Mouse (Mus musculus) midbrain, embryonic 10.5 days (tissue): ENCODE measurements around the gene Des. TPM values are rescaled to one million over a fixed set of nuclear protein-coding genes. Genes with fewer than 3 reads are reported as not detected.

ENCODE experiments used
- DNase-seq: peaks from one replicate; pipeline ENCODE4 v3.0.0-alpha.2; 2017; ENCODE audit warnings: low spot score
- H3K27ac ChIP-seq: fragments of 300-500 bp; sonication (generic); replicated peaks from 2 replicates; pipeline ENCODE4 v1.5.1; 2016; ENCODE audit warnings: mild to moderate bottlenecking
- H3K27me3 ChIP-seq: fragments of 300-500 bp; sonication (generic); 2 replicates; pipeline ENCODE4 v1.6.1; 2016; ENCODE audit warnings: low read depth, mild to moderate bottlenecking; ENCODE audit not compliant: poor library complexity, severe bottlenecking
- H3K36me3 ChIP-seq: fragments of 300-500 bp; sonication (generic); 2 replicates; pipeline ENCODE4 v1.6.1; 2016; ENCODE audit warnings: mild to moderate bottlenecking, moderate library complexity
- H3K4me1 ChIP-seq: fragments of 300-500 bp; sonication (generic); 2 replicates; pipeline ENCODE4 v1.6.1; 2016
- H3K4me3 ChIP-seq: fragments of 300-500 bp; sonication (generic); 2 replicates; pipeline ENCODE4 v1.5.1; 2016; ENCODE audit warnings: mild to moderate bottlenecking, moderate library complexity
- H3K9me3 ChIP-seq: fragments of 300-500 bp; sonication (generic); replicated peaks from 2 replicates; pipeline ENCODE4 v1.6.1; 2016; ENCODE audit warnings: mild to moderate bottlenecking
- WGBS: fragments of 180-500 bp; shearing (Covaris S2); methylation state at CpG from one replicate; pipeline ENCODE4 v1.1.7; 2016; 5-methylcytosine and 5-hydroxymethylcytosine counted together
- polyA plus RNA-seq: library from polyadenylated mRNA; unstranded; fragments of >200 nt; fragmentation: Nextera tagmentation; extraction: Ambion mirVana; gene quantifications from 2 replicates; pipeline ENCODE4 v1.2.1, GENCODE M21; 2016

The Des gene
- 1.1 and 2.8 TPM in 2 replicates for polyA plus RNA-seq

DNA sequence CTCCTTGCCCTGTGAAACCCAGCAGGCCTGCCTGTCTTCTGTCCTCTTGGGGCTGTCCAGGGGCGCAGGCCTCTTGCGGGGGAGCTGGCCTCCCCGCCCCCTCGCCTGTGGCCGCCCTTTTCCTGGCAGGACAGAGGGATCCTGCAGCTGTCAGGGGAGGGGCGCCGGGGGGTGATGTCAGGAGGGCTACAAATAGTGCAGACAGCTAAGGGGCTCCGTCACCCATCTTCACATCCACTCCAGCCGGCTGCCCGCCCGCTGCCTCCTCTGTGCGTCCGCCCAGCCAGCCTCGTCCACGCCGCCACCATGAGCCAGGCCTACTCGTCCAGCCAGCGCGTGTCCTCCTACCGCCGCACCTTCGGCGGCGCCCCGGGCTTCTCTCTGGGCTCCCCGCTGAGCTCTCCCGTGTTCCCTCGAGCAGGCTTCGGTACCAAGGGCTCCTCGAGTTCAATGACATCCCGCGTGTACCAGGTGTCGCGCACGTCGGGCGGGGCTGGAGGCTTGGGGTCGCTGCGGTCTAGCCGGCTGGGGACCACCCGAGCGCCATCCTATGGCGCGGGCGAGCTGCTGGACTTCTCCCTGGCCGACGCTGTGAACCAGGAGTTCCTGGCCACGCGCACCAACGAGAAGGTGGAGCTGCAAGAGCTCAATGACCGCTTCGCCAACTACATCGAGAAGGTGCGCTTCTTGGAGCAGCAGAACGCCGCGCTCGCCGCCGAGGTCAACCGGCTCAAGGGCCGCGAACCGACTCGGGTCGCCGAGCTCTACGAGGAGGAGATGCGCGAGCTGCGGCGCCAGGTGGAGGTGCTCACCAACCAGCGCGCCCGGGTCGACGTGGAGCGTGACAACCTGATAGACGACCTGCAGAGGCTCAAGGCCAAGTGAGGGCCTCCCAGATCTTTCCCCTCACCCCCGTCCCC lies at the start of gene Des:
Gene Des, plus strand, starts transcription at position 218 of the 920 bp plus-strand sequence.
- H3K27me3 ChIP-seq, result peaks cover 73% of the 10 kb centered on the region
- 1% methylated on average over 78 of the region's 80 CpGs for WGBS
- peak; percentile 46 for DNase-seq

DNA sequence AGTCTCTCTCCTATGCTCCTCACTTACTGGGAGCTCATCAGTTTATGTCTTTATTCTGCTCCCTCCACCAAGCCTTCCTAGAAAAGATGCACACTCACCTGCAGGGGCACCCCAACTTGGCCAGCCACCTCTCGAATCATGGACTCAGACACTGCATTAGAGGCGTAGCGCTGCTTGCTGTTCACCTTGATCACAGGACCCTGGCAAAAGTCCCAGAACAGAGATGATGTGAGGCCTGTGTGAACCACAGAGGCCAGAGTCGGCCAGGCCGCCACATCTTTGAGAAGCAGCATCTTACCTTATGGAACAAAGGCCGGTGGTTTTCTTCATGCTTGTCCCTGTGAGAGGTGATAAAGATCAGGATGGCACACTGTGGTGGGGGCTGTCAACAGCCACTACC lies 48.4 kb upstream of the Des start:
- WGBS, result 96% methylated on average over 6 of the region's 6 CpGs
- no peak overlapping the region for H3K27ac ChIP-seq
- H3K4me1 ChIP-seq, result peaks cover 13% of the 10 kb centered on the region
- no peaks in the 10 kb centered on the region for H3K9me3 ChIP-seq
- H3K4me3 ChIP-seq, result no peak overlapping the region
- peaks cover 90% of the 10 kb centered on the region for H3K36me3 ChIP-seq
- no peak for DNase-seq
- no peaks in the 10 kb centered on the region for H3K27me3 ChIP-seq

More for the DNA sequence above, at the start of gene Des:
- peak within 1 kb of the TSS; percentile 46; the same call in 1 of the 2 replicates for H3K27ac ChIP-seq
- no peaks in the 10 kb centered on the region for H3K9me3 ChIP-seq
- peak within 1 kb of the TSS; percentile 51 for H3K4me3 ChIP-seq
- H3K4me1 ChIP-seq, result peaks cover 22% of the 10 kb centered on the region
- no peaks in the 10 kb centered on the region for H3K36me3 ChIP-seq

DNA sequence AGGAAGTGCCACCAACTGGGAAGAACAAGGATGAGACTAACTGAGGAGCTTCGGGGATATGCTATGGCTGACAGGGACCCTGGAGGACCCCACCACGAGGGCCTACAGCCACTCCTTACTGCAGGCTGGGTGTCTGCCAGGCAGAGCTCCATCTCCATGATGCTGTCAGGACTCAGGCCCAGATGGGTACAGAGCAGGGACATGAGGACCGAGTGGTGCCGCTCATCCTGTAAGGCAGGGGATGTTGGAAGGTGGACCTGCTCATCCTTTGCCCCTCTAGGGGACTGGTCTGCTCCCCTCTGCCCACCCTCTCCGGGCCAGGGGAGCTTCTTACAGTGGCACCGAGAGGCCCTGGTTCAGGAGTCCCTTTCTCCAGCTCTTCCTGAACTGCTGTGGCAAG lies 45.1 kb upstream of the Des start:
- DNase-seq, result no peak
- 85% methylated on average over 6 of the region's 6 CpGs for WGBS
- Histone ChIP-seq H3K9me3 (no peaks in the 10 kb centered on the region), H3K4me1 (peaks cover 14% of the 10 kb centered on the region), H3K27ac (no peak overlapping the region), H3K36me3 (peaks cover 57% of the 10 kb centered on the region), H3K27me3 (no peaks in the 10 kb centered on the region), H3K4me3 (no peak overlapping the region)

DNA sequence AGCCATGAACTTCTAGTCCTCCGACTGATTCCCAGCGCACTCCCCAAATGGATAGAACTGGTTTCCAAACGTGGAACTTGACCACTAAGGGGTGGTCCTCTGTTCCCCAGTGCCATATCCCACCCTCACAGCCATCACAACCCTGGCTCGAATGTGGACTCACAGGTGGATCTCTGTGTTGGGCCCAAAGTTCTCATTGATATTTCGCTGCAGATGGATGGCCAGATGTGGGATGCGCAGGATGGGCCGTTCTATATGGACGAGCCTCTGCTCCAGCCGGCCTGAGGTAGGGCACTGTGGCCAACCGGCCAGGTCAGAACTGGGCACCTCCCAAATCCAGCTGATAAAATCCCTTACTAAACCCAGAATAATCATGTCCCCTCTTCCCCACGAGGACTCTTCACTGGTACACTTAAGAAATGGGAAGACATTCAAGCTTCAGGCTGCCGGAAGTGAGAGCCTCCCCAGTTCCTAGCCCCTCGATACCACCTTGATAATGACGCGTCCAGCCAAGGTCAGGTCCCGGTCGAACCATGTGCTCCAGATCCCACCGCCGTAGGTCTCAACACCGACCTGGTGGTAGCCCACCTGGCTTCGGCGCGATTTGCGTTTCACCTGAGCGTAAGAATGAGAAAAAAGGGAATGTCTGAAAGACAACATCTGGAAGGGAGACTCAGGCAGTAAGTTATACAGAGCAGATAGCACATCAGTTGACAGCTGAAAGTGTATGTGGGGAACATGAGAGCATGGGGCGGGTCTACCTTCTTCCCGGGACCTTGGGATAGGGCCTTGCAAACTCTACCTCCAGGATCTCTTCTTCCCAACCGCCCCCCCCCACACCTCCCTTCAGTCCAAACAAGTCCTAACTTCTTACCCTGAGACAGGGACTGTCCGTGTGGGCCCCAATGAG lies 44.4 kb upstream of the Des start:
- H3K4me3 ChIP-seq, result peak overlapping the region; percentile 71
- no peak for DNase-seq
- WGBS, result 87% methylated on average over 29 of the region's 29 CpGs
- H3K4me1 ChIP-seq, result peaks cover 14% of the 10 kb centered on the region
- no peaks in the 10 kb centered on the region for H3K27me3 ChIP-seq
- H3K27ac ChIP-seq, result peak overlapping the region; percentile 89
- H3K36me3 ChIP-seq, result peaks cover 50% of the 10 kb centered on the region
- H3K9me3 ChIP-seq, result no peaks in the 10 kb centered on the region

GRCm38 (mm10) chr1:75316861-75317240 lies 43.3 kb upstream of the Des start:
- DNase-seq, result peak; percentile 84
- peak overlapping the region; percentile 89 for H3K27ac ChIP-seq
- peak overlapping the region; percentile 71 for H3K4me3 ChIP-seq
- peaks cover 39% of the 10 kb centered on the region for H3K36me3 ChIP-seq
- WGBS, result 0% methylated on average over 20 of the region's 20 CpGs
- no peaks in the 10 kb centered on the region for H3K9me3 ChIP-seq
- H3K27me3 ChIP-seq, result no peaks in the 10 kb centered on the region
- peaks cover 14% of the 10 kb centered on the region for H3K4me1 ChIP-seq

DNA sequence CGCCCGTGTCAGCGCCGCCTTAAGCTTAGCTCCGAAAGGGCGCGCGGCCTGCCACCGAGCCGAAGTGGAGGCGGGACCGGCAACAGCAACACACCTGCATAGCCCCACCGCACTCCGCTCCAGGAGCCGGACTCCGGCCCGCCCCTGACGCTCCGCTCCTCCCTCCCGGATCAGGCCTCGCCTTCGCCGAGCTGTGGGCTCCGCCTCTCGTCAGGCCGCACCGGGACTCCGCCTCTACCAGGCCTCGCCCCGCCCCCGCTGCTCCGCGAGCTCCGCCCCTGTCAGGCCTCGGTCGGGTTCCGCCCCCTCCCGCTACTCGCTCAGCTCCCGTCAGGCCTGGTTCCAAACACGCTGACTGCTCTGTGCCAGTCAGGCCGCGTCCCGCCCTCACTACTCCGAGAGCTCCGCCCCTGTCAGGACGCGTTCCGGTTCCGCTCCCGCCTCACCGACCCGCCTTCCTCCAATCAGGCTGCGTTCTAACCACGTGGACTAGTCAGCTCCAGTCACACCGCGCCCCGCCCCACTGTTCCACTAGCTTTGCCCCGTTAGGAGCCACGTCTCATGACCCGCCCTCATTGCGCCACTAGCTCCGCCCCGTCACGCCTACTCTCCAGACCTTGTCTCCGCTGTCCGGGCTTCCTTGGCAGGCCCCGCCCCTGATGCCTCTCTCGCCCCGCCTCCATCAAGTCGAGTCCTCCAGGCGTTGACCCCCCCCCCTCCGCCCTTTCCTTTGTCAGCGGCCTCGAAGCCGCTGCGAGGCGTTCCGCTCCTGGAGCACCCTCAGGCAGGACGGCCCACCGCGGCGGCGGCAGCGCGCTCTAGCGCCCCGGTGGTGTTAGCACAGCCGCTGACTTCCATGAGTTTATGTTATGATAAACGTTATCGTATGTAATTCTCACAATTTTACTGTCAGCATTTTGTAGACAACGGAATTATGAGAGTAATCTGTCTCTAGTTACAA lies 42.6 kb upstream of the Des start, which contains the start of gene Dnpep:
Gene Dnpep, minus strand, starts transcription at position 750 of the 961 bp plus-strand sequence.
- no peaks in the 10 kb centered on the region for H3K27me3 ChIP-seq
- H3K36me3 ChIP-seq, result peaks cover 32% of the 10 kb centered on the region
- H3K4me1 ChIP-seq, result peaks cover 14% of the 10 kb centered on the region
- H3K4me3 ChIP-seq, result peak within 1 kb of the TSS; percentile 71
- no peaks in the 10 kb centered on the region for H3K9me3 ChIP-seq
- H3K27ac ChIP-seq, result peak within 1 kb of the TSS; percentile 89
- WGBS, result under 1% methylated on average over 92 of the region's 92 CpGs
- DNase-seq, result peak; percentile 100

DNA sequence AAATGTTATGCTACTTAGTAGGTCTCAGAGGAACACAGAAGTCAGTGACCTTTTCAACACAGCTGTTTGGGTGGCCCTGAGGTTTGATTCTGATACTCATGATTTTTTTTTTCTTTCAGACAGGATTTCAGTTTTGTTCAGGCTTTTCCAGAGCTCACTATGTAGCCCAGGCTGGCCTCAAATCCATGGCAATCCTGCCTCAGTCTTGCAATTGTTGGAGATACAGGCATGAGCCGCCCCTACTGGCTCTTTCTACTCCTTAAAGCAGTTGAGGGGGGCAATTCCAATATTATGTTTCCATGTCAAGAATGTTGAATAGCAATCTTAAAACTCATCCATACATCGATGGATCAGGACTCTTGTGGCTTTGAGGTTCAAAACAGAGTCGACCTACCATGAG lies 41.8 kb upstream of the Des start:
- peak overlapping the region; percentile 71 for H3K4me3 ChIP-seq
- H3K4me1 ChIP-seq, result peaks cover 14% of the 10 kb centered on the region
- H3K27ac ChIP-seq, result peak overlapping the region; percentile 81
- no peaks in the 10 kb centered on the region for H3K27me3 ChIP-seq
- H3K9me3 ChIP-seq, result no peaks in the 10 kb centered on the region
- peaks cover 24% of the 10 kb centered on the region for H3K36me3 ChIP-seq
- 75% methylated on average over 3 of the region's 3 CpGs for WGBS
- DNase-seq, result no peak

GRCm38 (mm10) chr1:75318736-75319135 lies 41.4 kb upstream of the Des start:
- H3K4me1 ChIP-seq, result peaks cover 14% of the 10 kb centered on the region
- H3K27ac ChIP-seq, result no peak overlapping the region
- no peak for DNase-seq
- 95% methylated on average over 4 of the region's 4 CpGs for WGBS
- no peaks in the 10 kb centered on the region for H3K9me3 ChIP-seq
- no peak overlapping the region for H3K4me3 ChIP-seq
- peaks cover 20% of the 10 kb centered on the region for H3K36me3 ChIP-seq
- no peaks in the 10 kb centered on the region for H3K27me3 ChIP-seq

GRCm38 (mm10) chr1:75319166-75319565 lies 41.0 kb upstream of the Des start:
- Histone ChIP-seq H3K4me3 (no peak overlapping the region), H3K27ac (no peak overlapping the region), H3K27me3 (no peaks in the 10 kb centered on the region), H3K9me3 (no peaks in the 10 kb centered on the region), H3K4me1 (peaks cover 14% of the 10 kb centered on the region), H3K36me3 (peaks cover 16% of the 10 kb centered on the region)
- DNase-seq, result no peak
- WGBS, result 91% methylated on average over 10 of the region's 10 CpGs

- no peaks in the 10 kb centered on the region for H3K36me3 ChIP-seq
- peaks cover 5% of the 10 kb centered on the region for H3K9me3 ChIP-seq
- no peak overlapping the region for H3K27ac ChIP-seq
- H3K27me3 ChIP-seq, result no peaks in the 10 kb centered on the region
- no peak for DNase-seq
- H3K4me3 ChIP-seq, result no peak overlapping the region
- H3K4me1 ChIP-seq, result no peaks in the 10 kb centered on the region
These were observed 32.7 kb upstream of the Des start for GRCm38 (mm10) chr1:75327461-75327860.

GRCm38 (mm10) chr1:75331271-75331670 lies 28.9 kb upstream of the Des start:
- Histone ChIP-seq H3K27me3 (no peaks in the 10 kb centered on the region), H3K4me1 (no peaks in the 10 kb centered on the region), H3K4me3 (no peak overlapping the region), H3K36me3 (no peaks in the 10 kb centered on the region), H3K9me3 (peaks cover 5% of the 10 kb centered on the region), H3K27ac (no peak overlapping the region)
- 79% methylated on average over 1 of the region's 1 CpGs for WGBS
- no peak for DNase-seq

DNA sequence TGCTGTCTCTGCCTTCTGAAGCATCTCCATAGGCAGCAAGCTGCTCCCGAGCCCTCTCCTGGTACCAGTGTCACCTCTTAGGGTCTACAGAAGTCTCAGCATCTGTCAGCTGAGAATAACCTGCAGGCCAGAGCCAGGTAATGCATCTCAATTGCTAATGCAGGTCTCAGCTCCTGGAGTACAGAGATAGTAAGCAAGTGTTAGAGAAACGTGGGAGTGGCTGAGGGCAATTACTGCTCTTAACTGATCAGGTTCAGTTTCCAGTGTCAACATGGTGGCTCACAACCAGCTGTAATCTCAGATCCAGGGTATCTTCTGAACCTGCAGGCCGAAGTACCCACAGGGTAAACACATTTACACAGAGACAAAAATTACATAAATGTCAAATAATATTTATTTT lies 23.7 kb upstream of the Des start:
- WGBS, result 80% methylated on average over 3 of the region's 3 CpGs
- H3K27ac ChIP-seq, result no peak overlapping the region

More for the DNA sequence above, 23.7 kb upstream of the Des start:
- Histone ChIP-seq H3K27me3 (peaks cover 14% of the 10 kb centered on the region; the same call in 1 of the 2 replicates), H3K4me1 (peaks cover 30% of the 10 kb centered on the region), H3K9me3 (no peaks in the 10 kb centered on the region), H3K4me3 (no peak overlapping the region), H3K36me3 (no peaks in the 10 kb centered on the region)
- DNase-seq, result no peak
